Mouse (Mus musculus) stomach, postnatal 0 days (tissue): Measurements from ENCODE around the gene Nipsnap3b.

Source experiments
- CTCF ChIP-seq: IDR thresholded peaks from 2 replicates; pipeline ENCODE4 v1.5.1; 2016; ENCODE audit warnings: antibody characterized with exemption, low read depth, mild to moderate bottlenecking, moderate library complexity
- EP300 ChIP-seq: optimal IDR thresholded peaks from 2 replicates; pipeline ENCODE3; 2016; ENCODE audit warnings: antibody characterized with exemption

- TF ChIP-seq CTCF, result no peak
- TF ChIP-seq EP300, result no peak
Measured at GRCm38 (mm10) chr4:52964247-52964646, 47.4 kb upstream of the Nipsnap3b start, which contains the start of gene Olfr270.
